Mouse (Mus musculus): ENCODE data around the gene Cyp4f13. TPM values are rescaled to one million over a fixed set of nuclear protein-coding genes. Genes with fewer than 3 reads are reported as not detected.

The Cyp4f13 gene
- polyA plus RNA-seq (2016; fragmentation: Nextera tagmentation; extraction: Ambion mirVana) = 1.8 and 1.9 TPM in 2 replicates

DNA sequence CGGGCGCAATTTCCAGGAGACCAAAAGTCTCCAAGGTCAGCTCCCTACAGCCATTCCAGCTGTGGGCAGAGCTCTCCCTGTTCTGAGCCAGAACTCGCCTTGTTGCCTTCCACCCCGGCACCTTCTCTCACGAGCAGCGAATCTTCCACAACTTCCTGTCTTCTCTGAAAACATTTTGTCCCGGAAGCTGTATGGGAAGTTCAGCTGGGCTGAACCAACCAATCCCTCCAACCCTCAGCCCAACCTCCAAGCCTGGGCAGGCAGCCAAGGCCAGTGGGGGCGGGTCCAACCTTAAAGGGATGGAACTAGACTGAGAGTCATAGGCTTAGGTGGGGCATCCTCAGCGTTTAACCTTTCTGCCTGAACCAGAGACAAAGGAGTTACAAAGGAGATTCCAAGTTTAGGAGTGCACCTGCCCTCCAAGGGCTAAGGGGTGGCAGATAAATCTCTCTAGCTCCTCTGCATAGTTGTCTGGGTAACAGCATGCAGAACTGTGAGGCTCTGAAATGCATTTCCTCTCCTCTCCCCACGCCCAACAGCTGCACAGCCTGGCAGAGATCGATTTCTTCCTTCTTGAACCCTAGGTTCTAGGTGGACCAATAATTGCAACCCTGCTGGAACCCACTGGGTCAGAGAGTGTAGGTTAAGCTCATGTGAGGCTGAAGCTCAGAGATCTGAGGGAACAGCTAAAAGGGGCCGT lies at the start of gene Cyp4f13:
Gene Cyp4f13, minus strand, starts transcription at position 188 of the 700 bp plus-strand sequence.
- Histone ChIP-seq H3K4me1 (peaks cover 8% of the 10 kb centered on the region), H3K9me3 (0 out of 2 replicates have a peak, but pooled peaks cover 3% of the 10 kb centered on the region), H3K27ac (peak within 1 kb of the TSS; percentile 58), H3K4me3 (peak within 1 kb of the TSS; percentile 43), H3K36me3 (replicated peaks) (no peaks in the 10 kb centered on the region), H3K27me3 (ENCODE audit: poor library complexity, severe bottlenecking) (no peaks in the 10 kb centered on the region)
- DNase-seq (ENCODE audit: extremely low spot score, low spot score) = peak; percentile 28
- 48% methylated on average over 12 of the region's 12 CpGs for WGBS

DNA sequence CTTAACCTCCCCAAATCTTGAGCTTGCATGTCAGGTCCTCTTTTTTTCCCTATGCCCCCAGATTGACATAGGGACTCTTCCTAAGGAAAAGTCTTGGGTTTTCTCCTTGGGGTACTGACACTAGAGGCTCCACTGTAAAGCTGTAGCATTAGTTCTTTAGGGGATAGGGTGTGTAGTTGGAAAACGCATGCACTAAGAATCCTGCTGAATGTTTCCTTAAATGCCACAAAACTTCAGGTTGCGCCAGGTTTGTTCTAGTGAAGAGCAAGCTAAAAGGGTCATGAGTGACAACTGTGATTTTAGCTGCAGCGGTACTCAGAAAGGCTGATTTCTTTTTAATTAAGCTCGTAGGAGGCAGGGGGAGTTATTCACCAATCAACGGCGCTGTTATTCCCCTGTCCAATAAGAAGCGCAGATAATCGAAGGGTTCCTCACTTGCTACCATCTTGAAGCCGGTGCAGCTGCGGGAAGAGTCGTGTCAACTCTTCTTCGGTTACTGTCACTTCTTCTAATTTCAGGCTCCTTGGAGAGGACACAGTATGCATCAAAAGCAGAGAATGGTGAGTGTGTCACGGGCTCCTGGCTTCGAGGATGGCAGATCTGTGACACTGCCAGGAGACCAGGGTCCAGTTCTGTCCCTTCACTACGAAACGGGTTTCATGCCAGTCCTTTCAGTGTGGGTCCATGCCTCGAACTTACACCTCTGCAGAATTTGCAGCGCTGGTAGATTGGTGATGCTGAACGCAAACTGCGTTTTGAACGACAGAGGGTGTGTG lies 45.7 kb upstream of the Cyp4f13 start, which contains the start of gene Zfp952:
Gene Zfp952, plus strand, starts transcription at position 431 of the 776 bp plus-strand sequence.
- Histone ChIP-seq H3K4me1 (peaks cover 10% of the 10 kb centered on the region), H3K36me3 (replicated peaks) (peaks cover 30% of the 10 kb centered on the region), H3K4me3 (peak within 1 kb of the TSS; percentile 73), H3K27ac (peak within 1 kb of the TSS; percentile 84), H3K9me3 (no peaks in the 10 kb centered on the region), H3K27me3 (ENCODE audit: poor library complexity, severe bottlenecking) (no peaks in the 10 kb centered on the region)
- peak; percentile 71 for DNase-seq (ENCODE audit: extremely low spot score, low spot score)
- WGBS = 2% methylated on average over 21 of the region's 21 CpGs

DNA sequence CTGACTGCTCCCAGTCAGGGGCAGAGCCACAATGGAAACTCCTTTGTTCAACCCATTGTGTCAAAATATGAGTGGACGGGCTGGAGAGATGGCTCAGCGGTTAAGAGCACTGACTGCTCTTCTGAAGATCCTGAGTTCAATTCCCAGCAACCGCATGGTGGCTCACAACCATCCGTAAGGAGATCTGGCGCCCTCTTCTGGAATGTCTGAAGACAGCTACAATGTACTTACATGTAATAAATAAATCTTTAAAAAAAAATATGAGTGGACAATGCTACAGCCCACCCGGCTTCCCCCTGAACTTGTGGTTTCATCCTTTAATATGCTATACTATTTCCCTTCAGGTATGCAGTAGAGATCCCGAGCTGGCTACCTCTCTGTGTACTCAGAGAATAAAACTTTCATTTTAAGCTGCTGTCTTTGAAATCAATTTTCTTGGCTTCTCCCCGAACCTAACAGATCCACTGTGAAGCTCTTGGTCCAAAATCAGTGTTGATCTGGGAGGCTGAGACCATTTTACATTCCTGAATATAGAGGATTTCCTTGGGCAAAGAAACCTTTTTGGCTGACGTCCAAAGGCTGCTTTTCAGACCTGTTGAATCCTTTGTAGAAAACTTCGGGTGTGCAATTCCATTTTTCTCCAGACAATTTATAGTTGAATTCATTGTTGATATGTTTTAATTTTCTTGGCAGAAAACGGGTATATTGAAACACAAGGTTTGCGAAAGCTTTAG lies 44.9 kb upstream of the Cyp4f13 start:
- Histone ChIP-seq H3K27me3 (ENCODE audit: poor library complexity, severe bottlenecking) (no peaks in the 10 kb centered on the region), H3K4me3 (peak overlapping the region; percentile 73), H3K27ac (peak overlapping the region; percentile 84), H3K9me3 (no peaks in the 10 kb centered on the region), H3K4me1 (peaks cover 10% of the 10 kb centered on the region), H3K36me3 (replicated peaks) (peaks cover 29% of the 10 kb centered on the region)
- DNase-seq (ENCODE audit: extremely low spot score, low spot score) = no peak
- WGBS = 77% methylated on average over 12 of the region's 12 CpGs

DNA sequence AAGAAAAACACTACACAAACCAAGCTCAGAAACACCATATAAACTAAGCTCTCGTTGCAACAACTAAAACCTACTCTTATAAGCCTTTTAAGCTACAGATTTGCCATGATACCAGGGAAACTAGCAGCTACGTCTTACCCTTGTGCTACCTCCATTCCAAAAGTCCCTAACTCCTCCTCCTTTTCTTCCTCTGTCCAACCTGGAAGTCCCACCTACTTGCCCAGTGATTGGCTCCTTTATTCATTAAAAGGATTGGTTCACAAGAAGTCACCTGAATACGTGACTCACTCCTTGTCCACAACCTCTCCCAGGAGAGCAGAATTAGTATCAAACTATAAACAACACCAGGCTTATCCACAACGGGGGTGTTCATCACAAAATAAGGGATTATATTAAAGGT lies 39.1 kb upstream of the Cyp4f13 start:
- no peaks in the 10 kb centered on the region for H3K9me3 ChIP-seq
- H3K36me3 ChIP-seq (replicated peaks) = peaks cover 21% of the 10 kb centered on the region
- no peak for DNase-seq (ENCODE audit: extremely low spot score, low spot score)
- no peak overlapping the region for H3K27ac ChIP-seq
- no peaks in the 10 kb centered on the region for H3K27me3 ChIP-seq (ENCODE audit: poor library complexity, severe bottlenecking)
- H3K4me1 ChIP-seq = no peaks in the 10 kb centered on the region
- 73% methylated on average over 4 of the region's 4 CpGs for whole genome bisulfite sequencing
- no peak overlapping the region for H3K4me3 ChIP-seq

DNA sequence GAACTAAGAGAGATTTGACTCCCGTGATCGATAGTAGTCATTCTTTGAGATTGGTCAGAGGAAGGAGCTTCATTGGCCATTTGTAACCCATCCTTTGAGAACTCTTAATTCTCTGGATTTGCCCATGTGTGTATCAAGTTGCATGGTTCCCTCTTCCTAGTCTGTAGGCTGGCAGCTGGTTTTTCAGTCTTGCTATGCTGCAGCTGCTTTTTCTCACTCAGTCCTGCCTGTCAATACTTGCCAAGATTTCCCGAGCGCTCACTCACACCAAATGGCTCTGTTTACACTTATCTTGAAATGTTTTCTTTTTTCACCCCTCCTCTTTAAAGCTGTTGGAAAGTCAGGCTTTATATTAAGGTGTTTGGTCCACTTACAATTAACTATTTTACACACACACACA lies 34.2 kb upstream of the Cyp4f13 start:
- Histone ChIP-seq H3K27me3 (ENCODE audit: poor library complexity, severe bottlenecking) (no peaks in the 10 kb centered on the region), H3K36me3 (replicated peaks) (peaks cover 70% of the 10 kb centered on the region), H3K4me1 (no peaks in the 10 kb centered on the region), H3K4me3 (no peak overlapping the region), H3K9me3 (peaks cover 9% of the 10 kb centered on the region; the same call in 1 of the 2 replicates), H3K27ac (no peak overlapping the region)
- WGBS = 94% methylated on average over 4 of the region's 4 CpGs
- DNase-seq (ENCODE audit: extremely low spot score, low spot score) = no peak

DNA sequence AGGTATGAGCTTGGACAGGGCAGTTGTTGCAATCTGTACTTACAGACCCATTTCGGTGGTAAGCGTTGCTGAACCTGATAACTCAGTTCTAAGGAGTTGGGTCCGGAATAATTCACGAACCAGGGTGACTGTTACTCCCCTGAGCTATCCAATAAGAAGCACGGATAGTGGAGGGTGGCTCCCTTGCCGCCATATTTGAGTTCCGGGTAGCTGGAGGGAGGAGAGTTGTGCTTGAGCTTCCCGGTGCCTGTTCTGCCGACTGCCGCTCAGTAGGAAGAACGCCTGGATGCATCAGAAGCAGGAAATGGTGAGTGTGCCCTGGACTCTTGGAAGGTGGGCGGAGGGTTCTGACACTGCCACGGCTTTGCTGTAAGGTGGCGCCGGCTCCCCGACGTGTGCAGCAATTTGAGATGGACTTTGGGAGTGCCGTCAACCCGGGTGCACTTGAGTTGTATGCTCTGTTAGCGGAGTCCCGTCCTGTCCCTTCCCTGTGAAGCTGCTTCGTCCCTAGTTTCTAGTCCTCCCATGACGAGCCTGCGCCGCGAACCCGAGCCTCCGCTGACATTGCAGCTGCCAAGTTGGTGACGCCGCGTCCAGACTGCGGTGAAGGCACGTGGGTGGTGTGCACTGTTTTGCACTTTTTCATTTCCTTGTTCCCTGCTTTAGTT lies 18.6 kb upstream of the Cyp4f13 start, which contains the start of gene Zfp472:
Gene Zfp472, plus strand, starts transcription at position 192 of the 668 bp plus-strand sequence.
- WGBS = under 1% methylated on average over 33 of the region's 33 CpGs
- H3K27me3 ChIP-seq (ENCODE audit: poor library complexity, severe bottlenecking) = no peaks in the 10 kb centered on the region
- H3K36me3 ChIP-seq (replicated peaks) = no peaks in the 10 kb centered on the region
- peaks cover 19% of the 10 kb centered on the region for H3K4me1 ChIP-seq
- H3K9me3 ChIP-seq = no peaks in the 10 kb centered on the region
- H3K4me3 ChIP-seq = peak within 1 kb of the TSS; percentile 87
- H3K27ac ChIP-seq = peak within 1 kb of the TSS; percentile 86
- peak; percentile 94 for DNase-seq (ENCODE audit: extremely low spot score, low spot score)

DNA sequence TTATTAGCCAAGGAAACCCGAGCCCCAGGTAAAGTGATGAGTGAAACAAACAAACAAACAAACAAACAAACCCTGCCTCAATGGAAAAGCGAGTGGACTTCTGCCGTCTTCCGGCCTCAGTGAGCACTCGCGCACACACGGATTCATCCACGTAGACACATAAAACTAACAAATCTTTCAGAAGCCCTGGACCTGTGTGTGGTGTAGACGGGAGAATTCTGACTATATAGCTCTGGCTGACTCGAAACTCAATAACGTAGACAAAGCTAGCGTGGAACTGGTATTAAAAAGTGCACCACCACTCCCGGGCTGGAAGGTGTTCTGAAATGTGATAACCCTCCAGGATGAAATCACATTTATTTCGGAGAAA lies 18.0 kb upstream of the Cyp4f13 start:
- no peaks in the 10 kb centered on the region for H3K9me3 ChIP-seq
- no peaks in the 10 kb centered on the region for H3K36me3 ChIP-seq (replicated peaks)
- peak; percentile 16 for DNase-seq (ENCODE audit: extremely low spot score, low spot score)
- H3K27ac ChIP-seq = peak overlapping the region; percentile 86
- under 1% methylated on average over 14 of the region's 14 CpGs for WGBS
- no peaks in the 10 kb centered on the region for H3K27me3 ChIP-seq (ENCODE audit: poor library complexity, severe bottlenecking)
- peaks cover 19% of the 10 kb centered on the region for H3K4me1 ChIP-seq
- peak overlapping the region; percentile 87 for H3K4me3 ChIP-seq

DNA sequence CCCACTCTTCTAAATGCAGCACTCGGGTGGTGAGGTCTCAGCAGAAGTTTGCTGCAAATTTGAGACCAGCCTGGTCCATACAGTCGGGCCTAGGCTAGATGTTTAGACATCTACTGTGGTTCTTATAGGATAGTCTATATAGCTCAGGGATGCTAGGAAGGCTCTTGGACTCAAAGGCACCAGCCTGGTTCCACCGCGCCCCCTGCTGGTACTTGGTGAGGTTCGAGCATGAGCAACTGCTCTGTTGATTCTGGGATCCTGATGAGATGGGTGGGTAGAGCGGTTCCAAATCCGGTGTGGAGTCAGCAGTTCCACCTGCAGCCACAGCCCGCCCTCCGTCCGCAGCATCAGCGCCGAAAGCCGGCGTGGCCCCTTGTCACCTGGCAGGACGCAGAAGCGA lies 4.2 kb upstream of the Cyp4f13 start:
- Histone ChIP-seq H3K9me3 (0 out of 2 replicates have a peak, but pooled peaks cover 3% of the 10 kb centered on the region), H3K36me3 (replicated peaks) (no peaks in the 10 kb centered on the region), H3K27me3 (ENCODE audit: poor library complexity, severe bottlenecking) (no peaks in the 10 kb centered on the region), H3K4me3 (no peak overlapping the region), H3K4me1 (peaks cover 8% of the 10 kb centered on the region), H3K27ac (no peak overlapping the region)
- peak; percentile 59 for DNase-seq (ENCODE audit: extremely low spot score, low spot score)
- WGBS = 31% methylated on average over 16 of the region's 16 CpGs

DNA sequence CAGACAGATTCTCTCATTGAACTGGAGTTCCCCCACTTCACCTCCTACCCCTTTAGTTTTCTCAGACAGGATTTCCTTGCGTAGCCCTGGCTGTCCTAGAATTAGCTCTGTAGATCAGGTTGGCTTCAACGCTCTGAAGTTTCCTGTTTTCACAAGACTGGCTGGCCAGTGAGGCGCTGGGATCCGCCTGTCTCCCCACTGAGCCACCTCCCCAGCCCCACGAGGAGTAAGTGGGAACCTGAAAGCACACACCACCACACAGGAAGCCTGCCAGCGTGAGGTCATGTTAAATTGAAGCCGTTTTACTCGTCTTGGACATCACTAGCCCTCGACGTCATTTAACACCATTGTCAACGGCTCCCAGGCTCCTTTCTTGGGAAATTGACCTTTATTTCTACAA lies 3.8 kb upstream of the Cyp4f13 start:
- DNase-seq (ENCODE audit: extremely low spot score, low spot score) = no peak
- Histone ChIP-seq H3K27me3 (ENCODE audit: poor library complexity, severe bottlenecking) (no peaks in the 10 kb centered on the region), H3K36me3 (replicated peaks) (no peaks in the 10 kb centered on the region), H3K4me1 (peaks cover 8% of the 10 kb centered on the region), H3K27ac (no peak overlapping the region), H3K4me3 (no peak overlapping the region), H3K9me3 (0 out of 2 replicates have a peak, but pooled peaks cover 3% of the 10 kb centered on the region)
- WGBS = 81% methylated on average over 11 of the region's 11 CpGs

DNA sequence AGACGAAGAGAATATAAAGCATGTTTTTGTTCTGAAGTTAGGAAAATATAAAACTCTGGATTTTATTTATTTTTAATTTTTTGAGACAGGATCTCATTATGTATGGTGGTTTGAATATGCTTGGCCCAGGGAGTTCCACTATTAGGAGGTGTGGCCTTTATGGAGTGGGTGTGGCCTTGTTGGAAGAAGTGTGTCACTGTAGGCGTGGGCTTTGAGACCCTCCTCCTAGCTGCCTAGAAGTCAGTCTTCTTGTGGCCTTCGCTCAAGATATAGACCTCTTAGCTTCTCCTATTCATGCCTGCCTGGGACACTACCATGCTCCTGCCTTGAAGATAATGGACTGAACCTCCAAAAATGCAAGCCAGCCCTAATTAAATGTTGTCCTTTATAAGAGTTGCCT lies 2.9 kb upstream of the Cyp4f13 start:
- DNase-seq (ENCODE audit: extremely low spot score, low spot score) = no peak
- Histone ChIP-seq H3K4me3 (no peak overlapping the region), H3K9me3 (0 out of 2 replicates have a peak, but pooled peaks cover 3% of the 10 kb centered on the region), H3K27me3 (ENCODE audit: poor library complexity, severe bottlenecking) (no peaks in the 10 kb centered on the region), H3K27ac (no peak overlapping the region), H3K36me3 (replicated peaks) (no peaks in the 10 kb centered on the region), H3K4me1 (peaks cover 8% of the 10 kb centered on the region)
- 92% methylated on average over 3 of the region's 3 CpGs for WGBS

DNA sequence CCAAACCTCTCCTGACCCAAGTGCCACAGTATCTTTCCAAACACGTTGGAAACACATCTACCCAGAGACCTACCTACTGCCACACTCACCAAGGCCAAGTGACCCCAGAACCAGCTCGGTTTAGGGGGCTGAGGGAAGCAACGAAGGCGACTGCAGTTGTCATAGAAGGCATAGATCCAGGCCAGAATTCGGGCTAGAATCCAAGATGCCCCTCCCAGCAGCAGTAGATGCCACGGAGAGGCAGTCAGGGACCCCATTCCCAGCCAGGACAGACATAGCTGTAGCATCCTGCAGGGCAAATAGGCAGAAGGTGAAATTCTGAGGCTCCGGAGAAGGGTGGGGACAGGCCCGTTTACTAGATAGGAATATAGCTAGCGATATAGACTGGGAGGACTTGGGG lies 486 bp downstream of the Cyp4f13 start:
- no peaks in the 10 kb centered on the region for H3K27me3 ChIP-seq (ENCODE audit: poor library complexity, severe bottlenecking)
- H3K4me1 ChIP-seq = peaks cover 8% of the 10 kb centered on the region
- H3K9me3 ChIP-seq = 0 out of 2 replicates have a peak, but pooled peaks cover 3% of the 10 kb centered on the region
- no peak for DNase-seq (ENCODE audit: extremely low spot score, low spot score)
- peak overlapping the region; percentile 58; the same call in 1 of the 2 replicates for H3K27ac ChIP-seq
- no peaks in the 10 kb centered on the region for H3K36me3 ChIP-seq (replicated peaks)
- 73% methylated on average over 9 of the region's 9 CpGs for WGBS
- H3K4me3 ChIP-seq = peak overlapping the region; percentile 43
